In the genomic region with DNA sequence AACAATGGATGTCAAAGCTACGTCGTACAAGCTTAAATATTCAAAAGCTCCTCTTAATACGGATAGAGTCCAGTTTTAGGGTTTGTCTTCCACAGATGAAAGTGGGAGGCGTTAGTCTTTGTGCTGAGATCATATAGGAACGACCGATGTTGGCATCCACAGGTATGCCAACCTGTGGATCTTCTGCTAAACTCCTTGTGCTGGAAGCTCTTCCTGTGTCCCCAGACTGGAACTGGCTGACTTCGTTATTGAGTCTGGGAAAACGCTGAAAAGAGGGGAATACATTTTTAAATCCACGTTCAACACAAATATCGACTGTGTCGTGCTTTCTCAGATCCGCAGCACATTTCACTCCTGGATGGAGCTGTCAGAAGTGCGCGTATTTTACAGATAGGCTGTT, we compare ENCODE assay signal across 8 mouse cellular contexts. TPM values are rescaled to one million over a fixed set of nuclear protein-coding genes. Genes with fewer than 3 reads are reported as not detected.
DNase-seq lines count a peak whose midpoint lies in the region; ATAC-seq and TF ChIP-seq lines count a peak whose summit lies in the region.

No protein-coding gene starts in this region.

- H3K4me1 ChIP-seq in kidney, adult 2 months (ENCODE audit: control insufficient read depth, insufficient read depth, low read length), result peaks cover 6% of the 10 kb centered on the region; the same call in 1 of the 2 replicates
- peaks cover 2% of the 10 kb centered on the region for H3K4me1 ChIP-seq in ES-Bruce4 (ENCODE audit: control insufficient read depth, insufficient read depth, low read length)
- peaks cover 17% of the 10 kb centered on the region for H3K4me1 ChIP-seq in forebrain, embryonic 10.5 days
- peaks cover 9% of the 10 kb centered on the region for H3K4me1 ChIP-seq in intestine, embryonic 16.5 days (ENCODE audit: control insufficient read depth, insufficient read depth, low read length)

- intact Hi-C loops in left cerebral cortex, postnatal 36 days (cut with DNase I), result no loop called here

- no peaks in the 10 kb centered on the region; the same call in 1 of the 2 replicates for H3K36me3 ChIP-seq in kidney, adult 2 months (ENCODE audit: control insufficient read depth, insufficient read depth, low read length)
- H3K36me3 ChIP-seq in ES-Bruce4 (ENCODE audit: control insufficient read depth, insufficient read depth, low read length, poor library complexity, severe bottlenecking), result peaks cover 26% of the 10 kb centered on the region
- peaks cover 30% of the 10 kb centered on the region for H3K36me3 ChIP-seq in forebrain, embryonic 10.5 days (replicated peaks)
- H3K36me3 ChIP-seq in intestine, embryonic 16.5 days (ENCODE audit: control insufficient read depth, insufficient read depth, low read length), result peaks cover 3% of the 10 kb centered on the region; the same call in 1 of the 2 replicates

- no peak for TF ChIP-seq POLR2A in kidney, adult 2 months (IDR thresholded peaks at IDR 0.05; ENCODE audit: low read depth, low read length)
- TF ChIP-seq POLR2A in ES-Bruce4 (IDR thresholded peaks at IDR 0.05; ENCODE audit: insufficient read depth, low read length), result no peak

- WGBS in kidney, adult 2 months, result 4% methylated on average over 14 of the region's 14 CpGs
- 13% methylated on average over 14 of the region's 14 CpGs for WGBS in forebrain, embryonic 10.5 days
- 2% methylated on average over 14 of the region's 14 CpGs for WGBS in intestine, embryonic 16.5 days

- no peak for TF ChIP-seq EP300 in ES-Bruce4 (IDR thresholded peaks at IDR 0.05; ENCODE audit: insufficient read depth, low read depth, low read length)

- peak overlapping the region; percentile 79 for H3K27ac ChIP-seq in kidney, adult 2 months (ENCODE audit: insufficient read depth, low read depth, low read length)
- peak overlapping the region; percentile 14; the same call in 1 of the 2 replicates for H3K27ac ChIP-seq in ES-Bruce4 (ENCODE audit: insufficient read depth, low read length)
- peak overlapping the region; percentile 90 for H3K27ac ChIP-seq in forebrain, embryonic 10.5 days
- peak overlapping the region; percentile 92 for H3K27ac ChIP-seq in intestine, embryonic 16.5 days (ENCODE audit: low read length)

- peak overlapping the region; percentile 66 for H3K4me3 ChIP-seq in kidney, adult 2 months (ENCODE audit: insufficient read depth, low read depth, low read length)
- H3K4me3 ChIP-seq in ES-Bruce4 (ENCODE audit: low read depth, low read length), result peak overlapping the region; percentile 77
- H3K4me3 ChIP-seq in forebrain, embryonic 10.5 days, result peak overlapping the region; percentile 86
- H3K4me3 ChIP-seq in intestine, embryonic 16.5 days (ENCODE audit: low read length), result peak overlapping the region; percentile 86

- no peak for TF ChIP-seq CTCF in kidney, adult 2 months (conservative IDR thresholded peaks at IDR 0.05; ENCODE audit: insufficient read depth, insufficient read length, low read depth, low read length)
- no peak for TF ChIP-seq CTCF in ES-Bruce4 (IDR thresholded peaks at IDR 0.05; ENCODE audit: low read depth, low read length)

- H3K9me3 ChIP-seq in ES-Bruce4 (replicated peaks; ENCODE audit: control insufficient read depth, insufficient read depth, low read length, poor library complexity, severe bottlenecking), result no peaks in the 10 kb centered on the region
- no peaks in the 10 kb centered on the region for H3K9me3 ChIP-seq in forebrain, embryonic 10.5 days
- no peaks in the 10 kb centered on the region for H3K9me3 ChIP-seq in intestine, embryonic 16.5 days (ENCODE audit: control insufficient read depth, low read length)

- H3K9ac ChIP-seq in ES-Bruce4 (ENCODE audit: low read depth, poor library complexity, severe bottlenecking), result peak overlapping the region; percentile 55
- peak overlapping the region; percentile 87 for H3K9ac ChIP-seq in intestine, embryonic 16.5 days (ENCODE audit: low read depth, low read length)

- no peak for DNase-seq in kidney, adult 2 months
- no peak for DNase-seq in kidney, adult 11 months
- peak; percentile 18 for DNase-seq in forebrain, embryonic 10.5 days (ENCODE audit: extremely low spot score, low spot score)
- DNase-seq in neural tube, embryonic 10.5 days (ENCODE audit: extremely low spot score, low spot score), result peak; percentile 51
- no peak for DNase-seq in urinary bladder, postnatal 14 days (ENCODE audit: low spot score)
- DNase-seq in left cerebral cortex, postnatal 36 days (ENCODE audit: low spot score in 2 of 2), result no peak

- no peaks in the 10 kb centered on the region for H3K27me3 ChIP-seq in kidney, adult 2 months (replicated peaks; ENCODE audit: control insufficient read depth, insufficient read depth, low read length)
- no peaks in the 10 kb centered on the region for H3K27me3 ChIP-seq in ES-Bruce4 (ENCODE audit: control insufficient read depth, insufficient read depth, low read length, poor library complexity, severe bottlenecking)
- no peaks in the 10 kb centered on the region for H3K27me3 ChIP-seq in forebrain, embryonic 10.5 days (ENCODE audit: poor library complexity, severe bottlenecking)
- H3K27me3 ChIP-seq in intestine, embryonic 16.5 days (replicated peaks; ENCODE audit: control insufficient read depth, insufficient read depth, low read length), result no peaks in the 10 kb centered on the region

- peak; percentile 58 for ATAC-seq in intestine, embryonic 16.5 days

- peak overlapping the region; percentile 76 for H3K4me2 ChIP-seq in intestine, embryonic 16.5 days (ENCODE audit: low read depth, low read length)

RNA-seq across cellular contexts. Expression of a gene that starts 0.4 kb away (rescaled TPM):
- polyA plus RNA-seq in kidney, adult 2 months (2012; rRNA removed), result 508 and 670 TPM in 2 replicates
- polyA plus RNA-seq in ES-Bruce4 (2011; ENCODE audit: insufficient read depth, insufficient read length, low read depth, missing spikeins), result 492 and 525 TPM in 2 replicates
- polyA plus RNA-seq in forebrain, embryonic 10.5 days (2016; fragmentation: Nextera tagmentation; extraction: Ambion mirVana), result 626 and 635 TPM in 2 replicates
- polyA plus RNA-seq in intestine, embryonic 16.5 days (2015; fragmentation: Nextera tagmentation; extraction: Ambion mirVana), result 950 and 971 TPM in 2 replicates
- total RNA-seq in left cerebral cortex, postnatal 36 days (2021), result 100 to 1,000 TPM; 340 to 356 TPM

RNA-seq across cellular contexts. Expression of a gene that starts 33.2 kb away (rescaled TPM):
- 39.7 and 53.7 TPM in 2 replicates for polyA plus RNA-seq in kidney, adult 2 months (2012; rRNA removed)
- polyA plus RNA-seq in ES-Bruce4 (2011; ENCODE audit: insufficient read depth, insufficient read length, low read depth, missing spikeins), result 58.8 and 59.1 TPM in 2 replicates
- polyA plus RNA-seq in forebrain, embryonic 10.5 days (2016; fragmentation: Nextera tagmentation; extraction: Ambion mirVana), result 49.5 and 54.0 TPM in 2 replicates
- polyA plus RNA-seq in intestine, embryonic 16.5 days (2015; fragmentation: Nextera tagmentation; extraction: Ambion mirVana), result 58.0 and 64.2 TPM in 2 replicates
- total RNA-seq in left cerebral cortex, postnatal 36 days (2021), result 100 to 1,000 TPM; 253 to 258 TPM

RNA-seq across cellular contexts. Expression of a gene that starts 41.4 kb away (rescaled TPM):
- polyA plus RNA-seq in kidney, adult 2 months (2012; rRNA removed), result 7.1 and 9.2 TPM in 2 replicates
- 3.3 and 4.4 TPM in 2 replicates for polyA plus RNA-seq in ES-Bruce4 (2011; ENCODE audit: insufficient read depth, insufficient read length, low read depth, missing spikeins)
- 6.7 and 7.4 TPM in 2 replicates for polyA plus RNA-seq in forebrain, embryonic 10.5 days (2016; fragmentation: Nextera tagmentation; extraction: Ambion mirVana)
- 25.4 and 25.9 TPM in 2 replicates for polyA plus RNA-seq in intestine, embryonic 16.5 days (2015; fragmentation: Nextera tagmentation; extraction: Ambion mirVana)
- 1 to 10 TPM; 5.4 to 6.2 TPM for total RNA-seq in left cerebral cortex, postnatal 36 days (2021)

Comparison
In these comparisons a context has a peak if more than half of its experiments do, and no peak if none do; other contexts are left out.
1. DNase-seq: peak in forebrain, embryonic 10.5 days (single experiment) and neural tube, embryonic 10.5 days (single experiment); none in kidney, adult 2 months (single experiment), kidney, adult 11 months (single experiment), urinary bladder, postnatal 14 days (single experiment) and left cerebral cortex, postnatal 36 days (0 of 2).
2. H3K27ac ChIP-seq: peak in every context shown above with its lines; median percentile 92 in intestine, embryonic 16.5 days; 90 in forebrain, embryonic 10.5 days; 79 in kidney, adult 2 months; 14 in ES-Bruce4.
3. Peak in every context shown above with its lines, with median percentiles within 50 percentile points of each other: H3K4me3 ChIP-seq.